Mouse (Mus musculus): ENCODE data around the gene Prkrip1. TPM values are rescaled to one million over a fixed set of nuclear protein-coding genes. Genes with fewer than 3 reads are reported as not detected.
"Not testable (repeated sequence)": the region's sequence is repeated elsewhere in the genome, so short reads cannot be mapped to it uniquely, and the experiment has no call there.

Gene Prkrip1
- polyA plus RNA-seq, 1 experiment from 2014 or later, result 51.3 TPM

GRCm38 (mm10) chr5:136171363-136172341 is 27.1 kb downstream of the Prkrip1 start:
- WGBS, result 32% methylated on average over 17 of the region's 17 CpGs
- Histone ChIP-seq H3K27me3 (no peaks in the 10 kb centered on the region), H3K27ac (peak overlapping the region; percentile 48; the same call in 1 of the 2 replicates), H3K4me3 (replicated peaks) (peak overlapping the region; percentile 52), H3K9ac (0 out of 2 replicates have a peak overlapping the region, but pooled peaks have one; percentile 57), H3K9me3 (replicated peaks) (0 out of 2 replicates have a peak, but pooled peaks cover 4% of the 10 kb centered on the region), H3K4me1 (peaks cover 22% of the 10 kb centered on the region), H3K36me3 (peaks cover 3% of the 10 kb centered on the region; the same call in 1 of the 2 replicates), H3K4me2 (peak overlapping the region; percentile 84)
- no peak for ATAC-seq (replicated peaks; ENCODE audit: low FRiP score)

- H3K4me2 ChIP-seq, result peak within 1 kb of the TSS; percentile 84
- WGBS, result 3% methylated on average over 48 of the region's 49 CpGs
- 0 out of 2 replicates have a peak, but pooled peaks cover 4% of the 10 kb centered on the region for H3K9me3 ChIP-seq (replicated peaks)
- peak within 1 kb of the TSS; percentile 52 for H3K4me3 ChIP-seq (replicated peaks)
- peaks cover 3% of the 10 kb centered on the region; the same call in 1 of the 2 replicates for H3K36me3 ChIP-seq
- ATAC-seq (replicated peaks; ENCODE audit: low FRiP score), result peak; percentile 88
- no peaks in the 10 kb centered on the region for H3K27me3 ChIP-seq
- peak within 1 kb of the TSS; percentile 57 for H3K9ac ChIP-seq
- H3K4me1 ChIP-seq, result peaks cover 22% of the 10 kb centered on the region
- peak within 1 kb of the TSS; percentile 48 for H3K27ac ChIP-seq
These were observed 28.0 kb downstream of the Prkrip1 start, which contains the start of gene Orai2 for GRCm38 (mm10) chr5:136170512-136171362. Orai2 (minus strand) TSS chr5:136170713.

- no peak overlapping the region for H3K27ac ChIP-seq
- ATAC-seq (replicated peaks; ENCODE audit: low FRiP score), result peak; percentile 57
- 11% methylated on average over 15 of the region's 15 CpGs for WGBS
These were observed 28.9 kb downstream of the Prkrip1 start for GRCm38 (mm10) chr5:136169626-136170511.

GRCm38 (mm10) chr5:136168071-136168470 is 30.7 kb downstream of the Prkrip1 start:
- Histone ChIP-seq H3K36me3 (peaks cover 3% of the 10 kb centered on the region; the same call in 1 of the 2 replicates), H3K27me3 (no peaks in the 10 kb centered on the region), H3K27ac (no peak overlapping the region), H3K4me2 (no peak overlapping the region), H3K9ac (no peak overlapping the region), H3K4me3 (replicated peaks) (no peak overlapping the region), H3K9me3 (replicated peaks) (0 out of 2 replicates have a peak, but pooled peaks cover 4% of the 10 kb centered on the region), H3K4me1 (peaks cover 19% of the 10 kb centered on the region)
- no peak for ATAC-seq (replicated peaks; ENCODE audit: low FRiP score)
- 94% methylated on average over 3 of the region's 3 CpGs for WGBS

More at GRCm38 (mm10) chr5:136169626-136170511, 28.9 kb downstream of the Prkrip1 start:
- peak overlapping the region; percentile 57 for H3K9ac ChIP-seq
- 0 out of 2 replicates have a peak, but pooled peaks cover 4% of the 10 kb centered on the region for H3K9me3 ChIP-seq (replicated peaks)
- no peaks in the 10 kb centered on the region for H3K27me3 ChIP-seq
- peak overlapping the region; percentile 84 for H3K4me2 ChIP-seq
- H3K4me3 ChIP-seq (replicated peaks), result peak overlapping the region; percentile 52
- H3K36me3 ChIP-seq, result peaks cover 3% of the 10 kb centered on the region; the same call in 1 of the 2 replicates
- H3K4me1 ChIP-seq, result peaks cover 22% of the 10 kb centered on the region

- H3K4me1 ChIP-seq, result peaks cover 19% of the 10 kb centered on the region
- no peak overlapping the region for H3K4me3 ChIP-seq (replicated peaks)
- 92% methylated on average over 4 of the region's 4 CpGs for WGBS
- H3K9me3 ChIP-seq (replicated peaks), result 0 out of 2 replicates have a peak, but pooled peaks cover 4% of the 10 kb centered on the region
- no peak overlapping the region for H3K4me2 ChIP-seq
- no peak overlapping the region for H3K27ac ChIP-seq
- no peak overlapping the region for H3K9ac ChIP-seq
- H3K27me3 ChIP-seq, result no peaks in the 10 kb centered on the region
- peaks cover 3% of the 10 kb centered on the region; the same call in 1 of the 2 replicates for H3K36me3 ChIP-seq
- ATAC-seq (replicated peaks; ENCODE audit: low FRiP score), result no peak
These were observed 31.5 kb downstream of the Prkrip1 start for GRCm38 (mm10) chr5:136167296-136167695.

GRCm38 (mm10) chr5:136165246-136165645 is 33.5 kb downstream of the Prkrip1 start:
- H3K4me2 ChIP-seq, result no peak overlapping the region
- no peak overlapping the region for H3K27ac ChIP-seq
- H3K4me3 ChIP-seq (replicated peaks), result no peak overlapping the region
- peaks cover 10% of the 10 kb centered on the region; the same call in 1 of the 2 replicates for H3K36me3 ChIP-seq
- no peak overlapping the region for H3K9ac ChIP-seq
- H3K27me3 ChIP-seq, result no peaks in the 10 kb centered on the region
- 0 out of 2 replicates have a peak, but pooled peaks cover 4% of the 10 kb centered on the region for H3K9me3 ChIP-seq (replicated peaks)
- H3K4me1 ChIP-seq, result peaks cover 4% of the 10 kb centered on the region
- no peak for ATAC-seq (replicated peaks; ENCODE audit: low FRiP score)
- WGBS, result 85% methylated on average over 8 of the region's 8 CpGs

- Histone ChIP-seq H3K4me3 (replicated peaks) (no peak overlapping the region), H3K27me3 (no peaks in the 10 kb centered on the region), H3K9ac (no peak overlapping the region), H3K4me1 (no peaks in the 10 kb centered on the region), H3K27ac (no peak overlapping the region), H3K36me3 (peaks cover 10% of the 10 kb centered on the region; the same call in 1 of the 2 replicates), H3K9me3 (replicated peaks) (0 out of 2 replicates have a peak, but pooled peaks cover 4% of the 10 kb centered on the region), H3K4me2 (no peak overlapping the region)
- ATAC-seq (replicated peaks; ENCODE audit: low FRiP score), result no peak
- 88% methylated on average over 11 of the region's 11 CpGs for WGBS
These were observed 34.8 kb downstream of the Prkrip1 start for GRCm38 (mm10) chr5:136163807-136164474.

GRCm38 (mm10) chr5:136160084-136160483 is 38.7 kb downstream of the Prkrip1 start:
- 90% methylated on average over 11 of the region's 12 CpGs for WGBS
- not testable (repeated sequence) for H3K4me1 ChIP-seq; H3K36me3 ChIP-seq; H3K4me2 ChIP-seq; H3K9ac ChIP-seq; ATAC-seq (replicated peaks; ENCODE audit: low FRiP score); H3K27me3 ChIP-seq; H3K4me3 ChIP-seq (replicated peaks); H3K27ac ChIP-seq; H3K9me3 ChIP-seq (replicated peaks)

GRCm38 (mm10) chr5:136155399-136155798 is 43.4 kb downstream of the Prkrip1 start:
- no peak for ATAC-seq (replicated peaks; ENCODE audit: low FRiP score)
- WGBS, result 78% methylated on average over 5 of the region's 5 CpGs
- no peak overlapping the region for H3K4me3 ChIP-seq (replicated peaks)

GRCm38 (mm10) chr5:136152365-136152764 is 46.4 kb downstream of the Prkrip1 start:
- Histone ChIP-seq H3K36me3 (no peaks in the 10 kb centered on the region), H3K4me3 (replicated peaks) (no peak overlapping the region), H3K9me3 (replicated peaks) (no peaks in the 10 kb centered on the region), H3K27ac (no peak overlapping the region), H3K4me2 (no peak overlapping the region), H3K9ac (no peak overlapping the region), H3K4me1 (no peaks in the 10 kb centered on the region), H3K27me3 (no peaks in the 10 kb centered on the region)
- no peak for ATAC-seq (replicated peaks; ENCODE audit: low FRiP score)
- WGBS, result 63% methylated on average over 8 of the region's 8 CpGs

More at GRCm38 (mm10) chr5:136155399-136155798, 43.4 kb downstream of the Prkrip1 start:
- H3K36me3 ChIP-seq, result 0 out of 2 replicates have a peak, but pooled peaks cover 1% of the 10 kb centered on the region
- no peaks in the 10 kb centered on the region for H3K4me1 ChIP-seq
- no peaks in the 10 kb centered on the region for H3K9me3 ChIP-seq (replicated peaks)
- no peaks in the 10 kb centered on the region for H3K27me3 ChIP-seq
- H3K27ac ChIP-seq, result no peak overlapping the region
- no peak overlapping the region for H3K9ac ChIP-seq
- H3K4me2 ChIP-seq, result no peak overlapping the region

Data from kidney, embryonic 15.5 days (tissue).